ENCODE assay signal across 18 mouse cellular contexts in the genomic region with DNA sequence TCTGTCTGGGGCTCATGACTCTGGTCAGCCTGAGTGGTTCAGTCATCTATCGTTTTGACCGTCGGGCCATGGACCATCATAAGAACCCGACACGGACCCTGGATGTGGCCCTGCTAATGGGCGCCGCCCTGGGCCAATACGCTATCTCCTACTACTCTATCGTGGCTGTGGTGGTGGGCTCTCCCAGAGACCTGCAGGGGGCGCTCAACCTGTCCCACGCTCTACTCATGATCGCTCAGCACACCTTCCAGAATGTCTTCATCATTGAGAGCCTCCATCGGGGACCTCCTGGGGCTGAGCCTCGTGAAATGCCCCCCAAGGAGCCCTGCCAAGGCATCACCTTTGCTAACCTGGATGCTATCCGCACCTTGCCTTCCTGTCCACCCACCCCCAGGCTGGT. TPM values are rescaled to one million over a fixed set of nuclear protein-coding genes. Genes with fewer than 3 reads are reported as not detected.
DNase-seq lines count a peak whose midpoint lies in the region; ATAC-seq and TF ChIP-seq lines count a peak whose summit lies in the region.
"Had no signal": no experiment of that assay in that cellular context is flagged by ENCODE, and none has a peak within 500 bp of the region (broad histone marks: within the 10 kb centered on the region; RNA-seq: fewer than 3 reads in every experiment).

No protein-coding gene starts in this region.

- intact Hi-C loops in gastrocnemius, adult 2 months (cut with DNase I), result no loop called here
- intact Hi-C loops in gastrocnemius, postnatal 14 days (cut with DNase I; ENCODE audit: low total_unique reads), result no loop called here

- H3K27me3 ChIP-seq in lung, embryonic 14.5 days (ENCODE audit: insufficient read depth, low read length), result peaks cover 34% of the 10 kb centered on the region
- H3K27me3 ChIP-seq in small intestine, adult 2 months (ENCODE audit: control insufficient read depth, insufficient read depth, low read length), result peaks cover 10% of the 10 kb centered on the region
- H3K27me3 ChIP-seq in forebrain, embryonic 14.5 days (replicated peaks; ENCODE audit: control insufficient read depth, insufficient read depth, low read length), result peaks cover 10% of the 10 kb centered on the region; the same call in 1 of the 2 replicates

- no peak for ATAC-seq in lung, embryonic 14.5 days (ENCODE audit: insufficient read depth)
- ATAC-seq in forebrain, embryonic 14.5 days, result no peak
- ATAC-seq: forebrain, embryonic 16.5 days had no signal

- no peak overlapping the region for H3K4me3 ChIP-seq in gastrocnemius, adult 2 months
- H3K4me3 ChIP-seq in lung, embryonic 14.5 days (ENCODE audit: low read depth, low read length), result no peak overlapping the region
- no peak overlapping the region for H3K4me3 ChIP-seq in small intestine, adult 2 months (ENCODE audit: low read depth, low read length)
- H3K4me3 ChIP-seq in forebrain, embryonic 14.5 days (ENCODE audit: low read depth, low read length), result no peak overlapping the region
- H3K4me3 ChIP-seq: embryonic facial prominence, embryonic 15.5 days; limb, embryonic 12.5 days had no signal

- H3K9me3 ChIP-seq in lung, embryonic 14.5 days (ENCODE audit: low read depth, low read length), result no peaks in the 10 kb centered on the region
- no peaks in the 10 kb centered on the region for H3K9me3 ChIP-seq in forebrain, embryonic 14.5 days (replicated peaks; ENCODE audit: control insufficient read depth, low read length)
- H3K9me3 ChIP-seq: embryonic facial prominence, embryonic 15.5 days; limb, embryonic 12.5 days had no signal

- no peaks in the 10 kb centered on the region for H3K4me1 ChIP-seq in lung, embryonic 14.5 days (ENCODE audit: insufficient read depth)
- H3K4me1 ChIP-seq in small intestine, adult 2 months (ENCODE audit: control insufficient read depth, insufficient read depth, insufficient read length, low read length), result peaks cover 5% of the 10 kb centered on the region
- peaks cover 2% of the 10 kb centered on the region for H3K4me1 ChIP-seq in forebrain, embryonic 14.5 days (ENCODE audit: control insufficient read depth, insufficient read depth, low read length)

- H3K4me2 ChIP-seq in lung, embryonic 14.5 days, result no peak overlapping the region
- H3K4me2 ChIP-seq in forebrain, embryonic 14.5 days (ENCODE audit: low read length), result no peak overlapping the region
- H3K4me2 ChIP-seq: embryonic facial prominence, embryonic 15.5 days; hindbrain, embryonic 14.5 days; limb, embryonic 12.5 days had no signal

- peak; percentile 33; the same call in 1 of the 2 replicates for TF ChIP-seq CTCF in gastrocnemius, adult 2 months (IDR thresholded peaks at IDR 0.05)
- 0 out of 2 replicates have a peak, but pooled peaks have one; percentile 21 for TF ChIP-seq CTCF in lung, embryonic 14.5 days (IDR thresholded peaks at IDR 0.05; ENCODE audit: low read depth)
- TF ChIP-seq CTCF in small intestine, adult 2 months (IDR thresholded peaks at IDR 0.05; ENCODE audit: extremely low read depth, insufficient read length, insufficient replicate concordance, low read depth, low read length), result peak; percentile 17; the same call in 1 of the 2 replicates

- H3K36me3 ChIP-seq in lung, embryonic 14.5 days (ENCODE audit: insufficient read depth), result no peaks in the 10 kb centered on the region
- no peaks in the 10 kb centered on the region for H3K36me3 ChIP-seq in small intestine, adult 2 months (ENCODE audit: control insufficient read depth, insufficient read depth, low read length)
- H3K36me3 ChIP-seq in forebrain, embryonic 14.5 days (ENCODE audit: control insufficient read depth, insufficient read depth, low read length), result no peaks in the 10 kb centered on the region
- H3K36me3 ChIP-seq: embryonic facial prominence, embryonic 15.5 days; limb, embryonic 12.5 days had no signal

- WGBS in lung, embryonic 14.5 days, result 75% methylated on average over 15 of the region's 15 CpGs
- 64% methylated on average over 15 of the region's 15 CpGs for WGBS in small intestine, adult 2 months
- WGBS in forebrain, embryonic 14.5 days, result 74% methylated on average over 15 of the region's 15 CpGs

- H3K27ac ChIP-seq in gastrocnemius, adult 2 months, result no peak overlapping the region
- H3K27ac ChIP-seq in lung, embryonic 14.5 days (ENCODE audit: low read depth), result no peak overlapping the region
- H3K27ac ChIP-seq in small intestine, adult 2 months (ENCODE audit: insufficient read depth, low read depth, low read length), result no peak overlapping the region
- H3K27ac ChIP-seq in forebrain, embryonic 14.5 days (ENCODE audit: low read depth, low read length), result no peak overlapping the region
- H3K27ac ChIP-seq: embryonic facial prominence, embryonic 15.5 days; hindbrain, embryonic 14.5 days; limb, embryonic 12.5 days had no signal

- no peak overlapping the region for H3K9ac ChIP-seq in lung, embryonic 14.5 days
- H3K9ac ChIP-seq in forebrain, embryonic 14.5 days (ENCODE audit: low read length), result no peak overlapping the region
- H3K9ac ChIP-seq: embryonic facial prominence, embryonic 15.5 days; hindbrain, embryonic 14.5 days; limb, embryonic 12.5 days had no signal

- DNase-seq in gastrocnemius, adult 2 months, result no peak
- DNase-seq in gastrocnemius, postnatal 14 days, result no peak
- no peak for DNase-seq in lung, embryonic 14.5 days
- no peak for DNase-seq in lung, postnatal 14 days
- peak; percentile 66 for DNase-seq in R1 (ENCODE audit: low read depth, low spot score)
- DNase-seq in forebrain, embryonic 14.5 days (ENCODE audit: low spot score), result no peak
- no peak for DNase-seq in heart, adult 8-10 months (ENCODE audit: low spot score)
- DNase-seq: adrenal gland, adult 8-10 months; gastrocnemius, postnatal 36 days; right cerebral cortex, postnatal 4 days had no signal

- no peak for TF ChIP-seq POLR2A in small intestine, adult 2 months (IDR thresholded peaks at IDR 0.05; ENCODE audit: low read depth, low read length)

RNA-seq across cellular contexts. Expression of a gene that starts 5.2 kb away (rescaled TPM):
- total RNA-seq in gastrocnemius, adult 2 months (2021), result not detected
- total RNA-seq in gastrocnemius, postnatal 14 days (2021), result not detected
- 0.12 TPM in 1 of 2 replicates, not detected in the other for polyA plus RNA-seq in lung, embryonic 14.5 days (2014; fragmentation: Nextera tagmentation; extraction: Ambion mirVana)
- polyA plus RNA-seq in small intestine, adult 2 months (2012; rRNA removed), result 0.61 and 93.4 TPM in 2 replicates
- 0.06 and 0.09 TPM in 2 replicates for polyA plus RNA-seq in forebrain, embryonic 14.5 days (2014; fragmentation: Nextera tagmentation; extraction: Ambion mirVana)
- not detected for total RNA-seq in heart, adult 8-10 months (2022)
- total RNA-seq: adrenal gland, adult 8-10 months; gastrocnemius, postnatal 36 days had no signal
- polyA plus RNA-seq: heart, embryonic 16.5 days; kidney, embryonic 14.5 days; limb, embryonic 12.5 days had no signal

RNA-seq across cellular contexts. Expression of a gene that starts 7.5 kb away (rescaled TPM):
- total RNA-seq in gastrocnemius, adult 2 months (2021), result under 1 TPM; 0.61 to 0.81 TPM
- total RNA-seq in gastrocnemius, postnatal 14 days (2021), result under 1 TPM; 0.25 to 0.73 TPM
- not detected in 2 replicates for polyA plus RNA-seq in lung, embryonic 14.5 days (2014; fragmentation: Nextera tagmentation; extraction: Ambion mirVana)
- 0.05 and 0.08 TPM in 2 replicates for polyA plus RNA-seq in small intestine, adult 2 months (2012; rRNA removed)
- not detected in 2 replicates for polyA plus RNA-seq in forebrain, embryonic 14.5 days (2014; fragmentation: Nextera tagmentation; extraction: Ambion mirVana)
- under 1 TPM; 0.09 to 0.28 (median 0.25) TPM for total RNA-seq in heart, adult 8-10 months (2022)
- polyA plus RNA-seq: kidney, embryonic 14.5 days; limb, embryonic 12.5 days had no signal

RNA-seq across cellular contexts. Expression of a gene that starts 22.4 kb away (rescaled TPM):
- total RNA-seq in gastrocnemius, adult 2 months (2021), result not detected
- total RNA-seq in gastrocnemius, postnatal 14 days (2021), result not detected
- polyA plus RNA-seq in lung, embryonic 14.5 days (2014; fragmentation: Nextera tagmentation; extraction: Ambion mirVana), result not detected in 2 replicates
- polyA plus RNA-seq in small intestine, adult 2 months (2012; rRNA removed), result 0.08 and 1.3 TPM in 2 replicates
- polyA plus RNA-seq in forebrain, embryonic 14.5 days (2014; fragmentation: Nextera tagmentation; extraction: Ambion mirVana), result not detected in 2 replicates
- not detected for total RNA-seq in heart, adult 8-10 months (2022)
- total RNA-seq: adrenal gland, adult 8-10 months; gastrocnemius, postnatal 36 days; layer of hippocampus, postnatal 10 days had no signal
- polyA plus RNA-seq: heart, embryonic 16.5 days; limb, embryonic 12.5 days had no signal

RNA-seq across cellular contexts. Expression of a gene that starts 31.9 kb away (rescaled TPM):
- 1 to 10 TPM; 2.4 to 5.4 TPM for total RNA-seq in gastrocnemius, adult 2 months (2021)
- total RNA-seq in gastrocnemius, postnatal 14 days (2021), result 1 to 10 TPM; 1.6 to 1.7 TPM
- 0.14 and 0.18 TPM in 2 replicates for polyA plus RNA-seq in lung, embryonic 14.5 days (2014; fragmentation: Nextera tagmentation; extraction: Ambion mirVana)
- polyA plus RNA-seq in small intestine, adult 2 months (2012; rRNA removed), result 0.71 and 1.4 TPM in 2 replicates
- 0.24 and 0.40 TPM in 2 replicates for polyA plus RNA-seq in forebrain, embryonic 14.5 days (2014; fragmentation: Nextera tagmentation; extraction: Ambion mirVana)
- total RNA-seq in heart, adult 8-10 months (2022), result 1 to 10 TPM; 2.0 to 3.5 (median 2.3) TPM

RNA-seq across cellular contexts. Expression of a gene that starts 38.2 kb away (rescaled TPM):
- total RNA-seq in gastrocnemius, adult 2 months (2021), result 1 to 10 TPM; 1.0 to 1.2 TPM
- total RNA-seq in gastrocnemius, postnatal 14 days (2021), result 1 to 10 TPM; 2.9 to 4.3 TPM
- polyA plus RNA-seq in lung, embryonic 14.5 days (2014; fragmentation: Nextera tagmentation; extraction: Ambion mirVana), result 7.4 and 9.2 TPM in 2 replicates
- 30.2 and 37.6 TPM in 2 replicates for polyA plus RNA-seq in small intestine, adult 2 months (2012; rRNA removed)
- 32.0 and 36.3 TPM in 2 replicates for polyA plus RNA-seq in forebrain, embryonic 14.5 days (2014; fragmentation: Nextera tagmentation; extraction: Ambion mirVana)
- 1 to 10 TPM; 3.4 to 4.3 (median 4.1) TPM for total RNA-seq in heart, adult 8-10 months (2022)
